Mouse (Mus musculus) retina, postnatal 7 days (tissue): ENCODE measurements around the gene Vkorc1.
"Not testable (repeated sequence)": the region's sequence is repeated elsewhere in the genome, so short reads cannot be mapped to it uniquely, and the experiment has no call there.

Source experiments
- DNase-seq: peaks from one replicate; pipeline ENCODE4 v3.0.0-alpha.2; 2012; ENCODE audit warnings: low read depth, low spot score

Gene Vkorc1

GRCm38 (mm10) chr7:127895442-127895841 is at the start of gene Vkorc1, which contains the start of gene Gm21974:
TSS of gene Vkorc1 (minus strand) at chr7:127895617.
TSS of gene Gm21974 (minus strand) at chr7:127895454.
- peak; percentile 89 for DNase-seq

DNA sequence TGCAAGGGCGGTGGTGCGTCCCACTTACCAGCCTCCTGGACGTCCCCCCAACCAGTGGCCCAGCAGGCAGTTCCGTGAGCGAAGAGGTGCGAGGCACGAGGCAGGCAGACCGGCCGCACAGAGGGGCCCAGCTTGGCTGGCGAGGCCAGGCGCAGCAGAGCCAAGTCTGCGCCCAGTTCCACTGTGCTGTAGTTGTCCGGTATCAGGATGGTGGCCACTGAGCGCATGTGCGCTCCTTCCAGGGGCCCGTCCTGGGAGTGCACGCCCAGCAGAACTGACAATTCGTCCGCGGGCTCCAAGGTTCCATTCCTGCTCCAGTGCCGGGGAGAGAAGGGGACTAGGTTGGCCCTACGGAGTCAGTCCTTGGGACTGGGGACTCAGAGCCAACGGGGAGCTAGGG is 49.2 kb upstream of the Vkorc1 start:
- DNase-seq: no peak

DNA sequence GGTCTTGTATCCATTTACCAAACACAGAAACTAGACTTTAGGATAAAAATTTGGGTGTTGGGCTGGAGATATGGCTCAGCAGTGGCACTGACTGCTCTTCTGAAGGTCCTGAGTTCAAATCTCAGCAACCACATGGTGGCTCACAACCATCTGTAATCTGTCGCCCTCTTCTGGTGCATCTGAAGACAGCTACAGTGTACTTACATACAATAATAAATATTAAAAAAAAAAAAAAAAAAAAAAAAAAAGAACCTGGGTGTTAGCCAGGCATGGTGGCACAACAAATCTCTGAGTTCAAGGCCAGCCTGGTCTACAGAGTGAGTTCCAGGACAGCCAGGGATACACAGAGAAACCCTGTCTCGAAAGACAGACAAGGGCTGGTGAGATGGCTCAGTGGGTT is 46.7 kb upstream of the Vkorc1 start:
- DNase-seq: not testable (repeated sequence)

DNA sequence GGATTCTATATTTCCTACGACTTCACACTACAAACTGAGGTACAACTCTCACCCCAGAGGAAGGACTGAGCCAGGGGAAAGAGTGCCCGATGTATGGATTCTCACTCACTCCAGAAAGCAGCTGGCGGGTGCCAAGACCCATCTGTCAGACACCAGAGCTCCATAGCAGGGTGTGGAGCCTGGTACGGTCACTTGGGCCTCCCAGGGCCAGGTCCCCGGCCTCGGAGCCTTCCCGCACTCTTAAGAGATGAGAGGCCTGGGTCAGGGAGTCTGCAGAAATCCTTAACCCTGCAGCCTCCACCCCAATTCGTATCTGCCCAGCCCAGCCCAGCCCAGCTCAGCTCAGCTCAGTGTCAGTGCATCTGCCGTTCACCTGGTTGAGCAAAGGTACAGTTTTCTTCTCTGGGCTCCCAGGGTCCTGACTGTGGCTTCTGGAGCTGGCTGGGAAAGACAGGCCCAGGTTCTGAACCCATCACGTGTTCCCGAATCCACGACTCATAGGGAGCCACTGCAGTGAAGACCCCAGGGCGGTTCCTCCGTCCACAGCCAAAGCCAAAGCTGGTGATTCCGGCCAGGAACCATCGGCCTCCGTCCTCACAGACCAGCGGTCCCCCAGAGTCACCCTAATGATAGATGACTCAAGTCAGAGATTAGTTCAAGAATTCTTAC is 40.9 kb upstream of the Vkorc1 start:
- DNase-seq: no peak

GRCm38 (mm10) chr7:127935748-127936159 is 40.3 kb upstream of the Vkorc1 start:
- no peak for DNase-seq

DNA sequence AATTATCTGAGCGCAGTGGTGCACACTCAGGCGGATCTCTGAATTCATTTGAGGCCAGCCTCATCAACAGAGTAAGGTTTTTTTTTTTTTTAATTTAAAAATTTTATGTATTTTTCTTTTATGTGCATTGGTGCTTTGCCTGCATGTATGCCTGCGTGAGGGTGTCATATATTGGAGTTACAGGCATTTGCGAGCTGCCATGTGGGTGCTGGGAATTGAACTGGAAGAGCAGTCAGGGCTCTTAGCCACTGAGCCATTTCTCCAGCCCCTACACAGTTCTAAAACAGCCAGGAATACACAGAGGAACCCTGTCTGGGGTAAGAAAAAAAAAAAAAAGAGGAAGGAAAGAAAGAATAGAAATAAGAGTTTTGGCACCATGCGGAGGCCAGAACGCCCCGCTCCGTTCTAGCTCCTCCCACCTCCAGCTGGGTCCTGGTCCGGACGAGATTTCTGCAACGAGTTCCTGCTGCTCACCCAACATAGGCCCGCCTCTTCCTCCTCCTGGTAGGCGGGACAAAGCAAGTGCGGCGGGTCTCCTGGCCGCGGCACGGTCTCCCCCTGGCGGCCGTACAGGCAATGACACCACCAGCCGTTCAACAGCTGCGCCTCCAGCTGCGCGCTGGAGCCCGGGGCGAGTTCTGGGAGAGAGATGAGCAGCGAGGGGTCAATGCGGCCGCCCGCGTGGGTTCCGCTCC is 39.8 kb upstream of the Vkorc1 start:
- DNase-seq: peak; percentile 89

GRCm38 (mm10) chr7:127934075-127934474 is 38.7 kb upstream of the Vkorc1 start:
- DNase-seq: no peak

GRCm38 (mm10) chr7:127932273-127933031 is 37.0 kb upstream of the Vkorc1 start:
- no peak for DNase-seq

DNA sequence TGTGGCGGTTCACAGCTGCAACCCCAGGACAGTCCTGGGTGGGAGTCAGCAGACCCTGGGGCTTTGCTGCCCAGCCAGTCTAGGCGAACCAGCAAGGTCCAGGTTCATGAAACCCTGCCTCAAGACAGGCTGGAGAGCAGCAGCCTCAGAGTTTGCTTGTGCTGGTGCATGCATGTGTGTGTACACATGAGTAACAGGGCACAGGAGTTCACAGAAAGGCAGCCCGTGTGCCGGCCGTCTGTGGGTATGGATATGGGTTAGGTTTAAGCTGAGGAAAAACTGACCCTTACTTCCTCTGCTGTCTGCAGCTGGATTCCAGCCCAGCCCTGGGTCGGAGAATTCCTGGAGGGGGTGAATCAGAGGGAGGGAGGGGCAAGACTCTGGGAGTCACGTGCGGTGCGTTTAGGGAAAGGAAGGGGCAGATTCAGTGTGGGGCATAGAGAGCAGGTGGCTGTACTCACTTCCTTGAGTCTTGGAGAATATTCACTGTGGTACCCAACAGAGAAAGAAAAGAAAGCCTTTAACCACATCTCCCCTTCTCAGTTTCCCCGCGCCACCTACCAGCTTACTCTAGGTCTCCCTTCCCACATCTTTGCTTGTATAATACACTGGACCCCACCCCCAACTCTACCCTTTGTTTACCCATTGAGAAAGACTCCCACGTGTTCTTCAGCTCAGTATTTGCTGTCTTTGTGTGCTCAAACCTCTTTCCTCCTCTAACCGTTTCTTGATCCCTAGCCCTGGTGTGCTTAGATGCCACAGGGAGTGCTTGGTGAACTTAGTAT is 36.1 kb upstream of the Vkorc1 start:
- no peak for DNase-seq

DNA sequence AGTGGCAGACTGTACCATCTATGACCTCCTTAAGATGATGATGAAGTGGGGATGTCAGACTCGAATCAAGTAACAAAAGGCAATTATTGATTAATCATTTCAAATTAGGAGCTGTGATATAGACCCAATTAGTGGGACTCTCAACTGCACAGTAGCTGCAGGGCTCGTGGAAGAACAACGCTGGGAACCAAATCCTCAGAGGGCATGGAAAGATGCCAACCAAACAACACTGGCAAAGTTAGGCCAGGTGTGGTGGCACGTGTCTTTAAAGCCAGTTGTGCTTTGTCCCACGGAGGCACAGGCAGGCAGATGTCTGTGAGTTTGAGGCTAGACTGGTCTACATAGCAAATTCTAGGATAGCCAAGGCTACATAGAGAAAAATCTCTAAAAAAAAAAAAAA is 35.2 kb upstream of the Vkorc1 start:
- no peak for DNase-seq

DNA sequence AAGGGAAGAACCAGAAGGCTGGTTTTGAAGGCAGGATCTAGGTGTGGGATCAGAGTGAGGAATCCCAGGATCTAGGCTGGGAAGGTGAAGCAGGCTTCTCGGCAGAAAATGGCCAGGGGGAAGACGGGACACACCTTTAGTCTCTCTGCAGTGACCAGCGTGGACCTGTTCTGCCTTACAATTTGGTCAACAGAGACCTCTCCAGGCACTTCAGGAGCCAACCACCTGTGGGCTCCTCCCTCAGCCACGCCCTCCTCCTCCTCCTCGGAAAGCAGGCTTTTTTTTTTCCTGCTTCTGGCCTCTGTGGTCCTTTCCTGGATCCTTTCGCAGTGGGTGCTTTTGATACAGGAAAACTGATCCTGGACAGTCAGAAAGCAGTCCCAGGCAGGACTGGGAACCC is 34.5 kb upstream of the Vkorc1 start, which contains the start of gene Prss8:
Prss8 (minus strand) TSS at position 182 of the 400 bp plus-strand sequence.
- DNase-seq: no peak

DNA sequence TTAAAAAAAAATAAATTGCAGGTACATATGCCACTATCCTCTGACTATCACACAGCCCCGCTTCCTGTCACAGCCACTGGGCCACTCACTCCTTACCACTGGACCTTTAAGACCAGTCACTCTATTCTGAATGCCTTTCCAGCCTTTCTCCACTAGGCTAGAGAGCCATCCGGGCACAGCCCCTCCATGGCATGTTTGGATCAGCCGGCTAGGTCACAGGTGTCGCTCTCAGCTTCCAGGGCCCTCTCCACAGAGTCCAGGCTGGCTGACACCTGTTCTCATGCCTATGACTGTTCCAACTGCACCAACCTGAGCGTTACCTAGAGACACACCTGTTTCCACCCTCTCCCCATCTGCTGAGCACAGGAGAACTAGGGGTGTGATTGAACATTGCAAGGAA is 33.2 kb upstream of the Vkorc1 start:
- no peak for DNase-seq

DNA sequence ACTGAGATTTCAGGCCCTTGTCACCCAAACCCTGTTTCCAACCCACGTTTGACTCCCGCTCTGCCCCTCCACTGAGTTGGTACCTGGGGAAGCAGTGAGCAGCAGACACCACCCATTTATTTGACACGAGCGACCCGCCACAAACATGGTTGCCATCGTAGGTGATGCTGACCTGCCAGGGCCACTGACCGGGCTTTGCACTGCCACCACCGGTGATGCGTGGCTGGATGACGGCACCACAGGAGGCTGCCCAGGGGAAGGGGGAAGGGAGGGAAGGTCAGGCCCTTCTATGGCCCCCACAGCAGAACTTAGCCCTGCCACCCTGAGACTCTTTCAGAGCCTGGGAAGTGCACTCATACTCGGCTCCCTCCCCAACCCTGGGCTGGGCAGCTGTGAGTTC is 32.3 kb upstream of the Vkorc1 start:
- no peak for DNase-seq

- DNase-seq: no peak
Measured at GRCm38 (mm10) chr7:127926846-127927245, 31.4 kb upstream of the Vkorc1 start.

DNA sequence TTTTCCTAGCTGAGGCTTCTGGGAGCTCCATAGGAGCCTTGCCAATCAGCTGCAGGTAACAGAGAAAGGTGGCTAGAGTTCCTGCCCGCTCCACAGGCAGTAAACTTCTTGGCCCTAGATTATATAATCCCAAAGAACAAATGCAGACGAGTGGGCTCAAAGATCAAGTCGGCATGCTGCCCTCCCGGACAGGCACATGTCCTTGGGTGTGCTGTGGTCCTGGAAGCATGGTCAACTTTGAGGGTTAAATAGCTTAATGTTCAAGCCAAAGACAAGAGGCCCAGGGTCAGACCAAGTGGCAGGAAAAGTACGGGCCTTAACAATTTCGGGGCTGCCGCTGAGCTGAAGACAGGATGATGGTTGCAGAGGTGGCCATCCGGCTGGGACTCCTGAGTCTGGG is 30.6 kb upstream of the Vkorc1 start:
- no peak for DNase-seq

- no peak for DNase-seq
Measured at GRCm38 (mm10) chr7:127925252-127925651, 29.8 kb upstream of the Vkorc1 start.

DNA sequence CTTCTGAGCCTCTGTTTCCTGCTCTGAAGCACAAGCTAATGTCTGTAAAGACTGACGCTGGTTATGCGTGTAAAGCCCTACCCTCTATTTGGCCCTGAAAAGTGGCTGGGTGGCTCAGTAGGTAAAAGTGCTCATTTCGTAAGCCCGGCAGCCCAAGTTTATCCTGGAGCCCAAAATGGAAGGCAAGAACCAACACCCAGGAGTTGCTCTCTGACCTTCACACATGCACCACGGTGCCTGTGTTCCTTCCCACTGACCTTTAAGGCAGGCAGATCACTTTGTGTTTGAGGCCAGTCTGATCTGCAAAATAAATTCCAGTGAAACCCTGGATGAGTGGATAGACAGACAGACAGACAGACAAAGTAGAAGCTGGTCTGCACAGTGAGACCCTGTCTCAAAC is 28.3 kb upstream of the Vkorc1 start:
- no peak for DNase-seq

DNA sequence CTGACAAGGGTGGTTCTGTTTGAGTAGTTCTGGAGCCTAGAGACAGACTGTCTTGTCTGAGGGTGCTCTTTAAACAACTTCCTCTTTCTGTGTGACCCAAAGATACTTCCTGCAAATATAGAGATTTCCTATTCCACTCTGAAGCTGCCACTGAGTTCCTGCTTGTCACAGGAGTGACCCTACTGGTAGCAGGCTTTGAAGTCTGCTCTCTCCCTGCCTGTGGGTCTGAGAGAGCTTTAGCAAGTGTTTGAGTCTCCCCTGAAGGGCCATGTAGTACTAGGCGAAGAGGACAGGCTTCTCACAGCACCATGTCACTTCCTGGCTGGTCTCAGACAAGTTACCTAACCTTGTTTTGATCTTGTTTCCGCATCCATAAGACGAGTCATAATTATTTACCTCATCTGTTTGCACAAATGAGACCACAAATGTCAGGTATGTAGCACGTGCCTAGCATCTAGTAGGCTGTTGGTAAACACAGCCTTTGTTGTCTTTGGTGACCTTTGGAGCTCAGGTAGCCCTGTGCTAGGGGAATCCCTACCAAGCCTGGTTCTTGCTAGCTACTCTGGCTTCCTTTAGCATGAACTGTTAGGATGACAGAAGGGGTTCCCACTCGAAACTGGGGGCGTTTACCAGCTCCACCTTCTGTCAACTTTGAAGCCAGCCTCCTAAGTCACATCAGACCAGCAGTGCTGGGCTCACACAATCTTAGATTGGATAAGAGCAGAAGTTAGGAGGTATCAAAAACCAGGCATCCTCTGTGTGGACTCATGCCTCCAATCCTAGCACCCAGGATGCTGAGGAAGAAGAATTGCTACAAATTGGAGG is 27.2 kb upstream of the Vkorc1 start:
- DNase-seq: no peak

DNA sequence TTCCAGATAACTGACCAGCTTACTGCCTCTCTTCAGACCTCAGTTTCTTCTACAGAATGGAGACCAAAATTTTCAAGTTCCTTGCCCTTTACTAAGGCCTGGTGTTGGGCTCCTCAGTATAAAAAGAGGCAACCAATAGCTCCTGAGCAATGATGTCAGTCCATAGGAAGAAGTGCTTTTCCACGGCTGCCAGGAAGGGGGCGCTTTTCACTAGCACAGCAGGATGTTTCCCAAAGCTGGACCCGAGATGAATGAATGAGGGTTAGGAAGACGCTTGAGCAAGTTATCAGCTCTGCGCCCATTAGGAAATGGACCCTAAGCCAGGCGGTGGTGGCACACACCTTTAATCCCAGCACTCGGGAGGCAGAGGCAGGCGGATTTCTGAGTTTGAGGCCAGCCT is 26.1 kb upstream of the Vkorc1 start:
- DNase-seq: no peak

DNA sequence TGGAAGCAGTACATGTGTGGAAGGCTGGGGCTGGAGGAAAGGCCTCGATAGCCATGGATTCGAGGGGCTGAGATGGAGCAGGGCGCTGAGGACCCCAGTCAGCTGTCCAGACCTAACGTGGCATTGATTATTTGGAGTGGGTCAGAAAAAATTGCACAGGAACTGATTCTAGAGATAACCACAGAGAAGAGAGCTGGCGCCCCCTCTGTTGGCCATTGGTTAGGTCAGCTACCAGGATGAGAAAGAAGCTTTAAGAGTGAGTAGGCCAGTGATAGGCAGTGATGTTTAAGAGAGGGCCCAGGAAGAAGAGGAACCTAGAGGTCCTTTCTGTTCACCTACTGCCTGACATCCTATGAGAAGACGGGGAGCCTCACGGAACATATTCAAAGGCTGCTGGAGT is 23.9 kb upstream of the Vkorc1 start:
- no peak for DNase-seq

DNA sequence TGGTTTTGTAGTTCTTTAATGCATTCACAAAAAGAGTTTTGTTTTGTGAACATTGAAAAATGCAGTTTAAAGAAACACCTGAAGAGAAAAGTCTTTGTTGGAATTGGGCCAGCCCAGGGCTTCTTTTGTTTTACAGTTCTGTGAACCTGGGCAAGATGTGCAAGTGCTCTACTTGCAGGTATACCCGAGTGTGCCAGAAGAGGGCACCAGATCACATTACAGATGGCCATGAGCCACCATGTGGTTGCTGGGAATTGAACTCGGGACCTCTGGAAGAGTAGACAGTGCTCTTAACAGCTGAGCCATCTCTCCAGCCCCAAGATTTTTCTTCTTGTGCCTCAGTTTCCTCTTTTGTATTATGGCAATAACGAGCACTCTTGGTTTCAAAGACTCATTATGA is 22.8 kb upstream of the Vkorc1 start:
- DNase-seq: no peak
